Mouse (Mus musculus): ENCODE data around the gene Rap1gap. TPM values are rescaled to one million over a fixed set of nuclear protein-coding genes. Genes with fewer than 3 reads are reported as not detected.
A peak's percentile ranks its signal among the peaks of the same experiment; 100 is the strongest.

Gene Rap1gap
- total RNA-seq, 2 experiments from 2014 or later = 263 to 285 TPM

GRCm38 (mm10) chr4:137736220-137736701, 71.7 kb downstream of the Rap1gap start:
- DNase-seq (ENCODE audit: extremely low spot score in 1 of 2, low spot score in 1 of 2) = no peak

- no peak for DNase-seq (ENCODE audit: extremely low spot score in 1 of 2, low spot score in 1 of 2)
These were observed 73.2 kb downstream of the Rap1gap start for GRCm38 (mm10) chr4:137737760-137738159.

GRCm38 (mm10) chr4:137739151-137739923, 74.8 kb downstream of the Rap1gap start:
- DNase-seq (ENCODE audit: extremely low spot score in 1 of 2, low spot score in 1 of 2) = no peak

GRCm38 (mm10) chr4:137740350-137740749, 75.8 kb downstream of the Rap1gap start:
- DNase-seq (ENCODE audit: extremely low spot score in 1 of 2, low spot score in 1 of 2) = no peak

- DNase-seq (ENCODE audit: extremely low spot score in 1 of 2, low spot score in 1 of 2) = no peak
These were observed 79.3 kb downstream of the Rap1gap start for GRCm38 (mm10) chr4:137743791-137744190.

- no peak for DNase-seq (ENCODE audit: extremely low spot score in 1 of 2, low spot score in 1 of 2)
These were observed 80.0 kb downstream of the Rap1gap start for GRCm38 (mm10) chr4:137744433-137744918.

GRCm38 (mm10) chr4:137747091-137747490, 82.6 kb downstream of the Rap1gap start:
- no peak for DNase-seq (ENCODE audit: extremely low spot score in 1 of 2, low spot score in 1 of 2)

GRCm38 (mm10) chr4:137747590-137747989, 83.1 kb downstream of the Rap1gap start:
- DNase-seq (ENCODE audit: extremely low spot score in 1 of 2, low spot score in 1 of 2) = no peak

- DNase-seq (ENCODE audit: extremely low spot score in 1 of 2, low spot score in 1 of 2) = no peak
These were observed 84.2 kb downstream of the Rap1gap start for GRCm38 (mm10) chr4:137748726-137749125.

- DNase-seq (ENCODE audit: extremely low spot score in 1 of 2, low spot score in 1 of 2) = no peak
These were observed 85.2 kb downstream of the Rap1gap start for GRCm38 (mm10) chr4:137749680-137750079.

- no peak for DNase-seq (ENCODE audit: extremely low spot score in 1 of 2, low spot score in 1 of 2)
These were observed 85.6 kb downstream of the Rap1gap start for GRCm38 (mm10) chr4:137750121-137750520.

GRCm38 (mm10) chr4:137751310-137751709, 86.8 kb downstream of the Rap1gap start:
- no peak for DNase-seq (ENCODE audit: extremely low spot score in 1 of 2, low spot score in 1 of 2)

- no peak for DNase-seq (ENCODE audit: extremely low spot score in 1 of 2, low spot score in 1 of 2)
These were observed 87.2 kb downstream of the Rap1gap start for GRCm38 (mm10) chr4:137751717-137752116.

- DNase-seq (ENCODE audit: extremely low spot score in 1 of 2, low spot score in 1 of 2) = no peak
These were observed 87.9 kb downstream of the Rap1gap start for GRCm38 (mm10) chr4:137752471-137752870.

- no peak for DNase-seq (ENCODE audit: extremely low spot score in 1 of 2, low spot score in 1 of 2)
These were observed 88.7 kb downstream of the Rap1gap start for GRCm38 (mm10) chr4:137753199-137753598.

GRCm38 (mm10) chr4:137754446-137754845, 89.9 kb downstream of the Rap1gap start:
- no peak for DNase-seq (ENCODE audit: extremely low spot score in 1 of 2, low spot score in 1 of 2)

GRCm38 (mm10) chr4:137762886-137763285, 98.4 kb downstream of the Rap1gap start:
- DNase-seq (ENCODE audit: extremely low spot score in 1 of 2, low spot score in 1 of 2) = no peak

GRCm38 (mm10) chr4:137763920-137764495, 99.5 kb downstream of the Rap1gap start:
- no peak for DNase-seq (ENCODE audit: extremely low spot score in 1 of 2, low spot score in 1 of 2)

GRCm38 (mm10) chr4:137764621-137765020, 100.1 kb downstream of the Rap1gap start:
- DNase-seq (ENCODE audit: extremely low spot score in 1 of 2, low spot score in 1 of 2) = no peak

- DNase-seq (ENCODE audit: extremely low spot score in 1 of 2, low spot score in 1 of 2) = peak in 1 of 2 experiments; percentile 24
These were observed 101.0 kb downstream of the Rap1gap start for GRCm38 (mm10) chr4:137765554-137765971.

GRCm38 (mm10) chr4:137766365-137766764, 101.8 kb downstream of the Rap1gap start:
- no peak for DNase-seq (ENCODE audit: extremely low spot score in 1 of 2, low spot score in 1 of 2)

- DNase-seq (ENCODE audit: extremely low spot score in 1 of 2, low spot score in 1 of 2) = no peak
These were observed 103.9 kb downstream of the Rap1gap start for GRCm38 (mm10) chr4:137768381-137768780.

All from layer of hippocampus, postnatal 25 days (tissue).